Mouse (Mus musculus) limb, embryonic 12.5 days (tissue): ENCODE measurements around the gene Ppm1f. TPM values are rescaled to one million over a fixed set of nuclear protein-coding genes. Genes with fewer than 3 reads are reported as not detected.
"Not testable (repeated sequence)": the region's sequence is repeated elsewhere in the genome, so short reads cannot be mapped to it uniquely, and the experiment has no call there.

Source experiments
- ATAC-seq: fragments of 200-750 bp; cut with Nextera tagmentation; 2 replicates; pipeline ENCODE4 v1.8.0; 2017; ENCODE audit warnings: low read depth, moderate TSS enrichment; ENCODE audit not compliant: insufficient number of reproducible peaks, insufficient read depth, low FRiP score, low TSS enrichment
- H3K27ac ChIP-seq: fragments of 300-500 bp; sonication (generic); 2 replicates; pipeline ENCODE4 v1.5.1; 2016; ENCODE audit warnings: mild to moderate bottlenecking, moderate library complexity
- H3K27me3 ChIP-seq: fragments of 300-500 bp; sonication (generic); 2 replicates; pipeline ENCODE4 v1.6.1; 2016; ENCODE audit warnings: mild to moderate bottlenecking, moderate library complexity
- H3K36me3 ChIP-seq: fragments of 300-500 bp; sonication (generic); 2 replicates; pipeline ENCODE4 v1.6.1; 2016; ENCODE audit warnings: mild to moderate bottlenecking, moderate library complexity
- H3K4me1 ChIP-seq: fragments of 300-500 bp; sonication (generic); replicated peaks from 2 replicates; pipeline ENCODE4 v1.6.1; 2016
- H3K4me2 ChIP-seq: fragments of 300-500 bp; sonication (generic); 2 replicates; pipeline ENCODE4 v1.6.1; 2016; ENCODE audit warnings: mild to moderate bottlenecking, moderate library complexity
- H3K4me3 ChIP-seq: fragments of 300-500 bp; sonication (generic); replicated peaks from 2 replicates; pipeline ENCODE4 v1.5.1; 2016; ENCODE audit warnings: mild to moderate bottlenecking
- H3K9ac ChIP-seq: fragments of 300-500 bp; sonication (generic); replicated peaks from 2 replicates; pipeline ENCODE4 v1.6.1; 2016; ENCODE audit warnings: mild to moderate bottlenecking, moderate library complexity
- H3K9me3 ChIP-seq: fragments of 300-500 bp; sonication (generic); 2 replicates; pipeline ENCODE4 v1.6.1; 2016; ENCODE audit warnings: mild to moderate bottlenecking, moderate library complexity
- WGBS: fragments of 180-500 bp; shearing (Covaris S2); methylation state at CpG from one replicate; pipeline ENCODE4 v1.1.7; 2016; 5-methylcytosine and 5-hydroxymethylcytosine counted together
- polyA plus RNA-seq: library from polyadenylated mRNA; unstranded; fragments of >200 nt; fragmentation: Nextera tagmentation; extraction: Ambion mirVana; gene quantifications from 2 replicates; pipeline ENCODE4 v1.2.1, GENCODE M21; 2016

Gene Ppm1f
- polyA plus RNA-seq, 1 experiment from 2014 or later: 40.5 TPM

- Histone ChIP-seq H3K4me1 (no peaks in the 10 kb centered on the region), H3K4me2 (no peak overlapping the region), H3K27me3 (no peaks in the 10 kb centered on the region), H3K36me3 (peaks cover 92% of the 10 kb centered on the region), H3K9ac (no peak overlapping the region), H3K27ac (peak overlapping the region; percentile 62; the same call in 1 of the 2 replicates), H3K9me3 (no peaks in the 10 kb centered on the region), H3K4me3 (no peak overlapping the region)
- WGBS: 46% methylated on average over 13 of the region's 13 CpGs
- peak; percentile 66; the same call in 1 of the 2 replicates for ATAC-seq
Observed at GRCm38 (mm10) chr16:16911641-16912597, 15.7 kb downstream of the Ppm1f start.

- H3K4me1 ChIP-seq: no peaks in the 10 kb centered on the region
- H3K9me3 ChIP-seq: no peaks in the 10 kb centered on the region
- H3K4me3 ChIP-seq: no peak overlapping the region
- ATAC-seq: no peak
- no peak overlapping the region for H3K27ac ChIP-seq
- H3K36me3 ChIP-seq: peaks cover 93% of the 10 kb centered on the region
- WGBS: 82% methylated on average over 1 of the region's 1 CpGs
- H3K4me2 ChIP-seq: no peak overlapping the region
- H3K27me3 ChIP-seq: no peaks in the 10 kb centered on the region
- H3K9ac ChIP-seq: no peak overlapping the region
Observed at GRCm38 (mm10) chr16:16913440-16913839, 17.2 kb downstream of the Ppm1f start.

GRCm38 (mm10) chr16:16918441-16919117 lies 22.3 kb downstream of the Ppm1f start:
- Histone ChIP-seq H3K36me3 (peaks cover 96% of the 10 kb centered on the region), H3K9ac (no peak overlapping the region), H3K4me3 (no peak overlapping the region), H3K9me3 (no peaks in the 10 kb centered on the region), H3K27ac (no peak overlapping the region), H3K27me3 (no peaks in the 10 kb centered on the region), H3K4me1 (no peaks in the 10 kb centered on the region), H3K4me2 (no peak overlapping the region)
- 88% methylated on average over 7 of the region's 7 CpGs for WGBS
- ATAC-seq: no peak

- H3K27ac ChIP-seq: no peak overlapping the region
- H3K9me3 ChIP-seq: no peaks in the 10 kb centered on the region
- H3K4me3 ChIP-seq: no peak overlapping the region
- WGBS: 79% methylated on average over 3 of the region's 3 CpGs
- no peaks in the 10 kb centered on the region for H3K27me3 ChIP-seq
- peaks cover 96% of the 10 kb centered on the region for H3K36me3 ChIP-seq
- H3K4me1 ChIP-seq: no peaks in the 10 kb centered on the region
- no peak overlapping the region for H3K9ac ChIP-seq
- no peak for ATAC-seq
- H3K4me2 ChIP-seq: no peak overlapping the region
Observed at GRCm38 (mm10) chr16:16921021-16921435, 24.8 kb downstream of the Ppm1f start.

- Histone ChIP-seq H3K36me3 (peaks cover 66% of the 10 kb centered on the region), H3K4me1 (0 out of 2 replicates have a peak, but pooled peaks cover 4% of the 10 kb centered on the region), H3K9me3 (no peaks in the 10 kb centered on the region), H3K27me3 (no peaks in the 10 kb centered on the region), H3K4me2 (no peak overlapping the region), H3K9ac (no peak overlapping the region), H3K27ac (no peak overlapping the region), H3K4me3 (no peak overlapping the region)
- WGBS: 90% methylated on average over 3 of the region's 3 CpGs
- ATAC-seq: no peak
Observed at GRCm38 (mm10) chr16:16924481-16924880, 28.2 kb downstream of the Ppm1f start.

GRCm38 (mm10) chr16:16926536-16926935 lies 30.3 kb downstream of the Ppm1f start:
- H3K36me3 ChIP-seq: peaks cover 47% of the 10 kb centered on the region
- H3K4me2 ChIP-seq: no peak overlapping the region
- no peak overlapping the region for H3K9ac ChIP-seq
- ATAC-seq: no peak
- H3K4me1 ChIP-seq: 0 out of 2 replicates have a peak, but pooled peaks cover 5% of the 10 kb centered on the region
- H3K9me3 ChIP-seq: no peaks in the 10 kb centered on the region
- H3K4me3 ChIP-seq: no peak overlapping the region
- WGBS: 68% methylated on average over 5 of the region's 5 CpGs
- H3K27me3 ChIP-seq: no peaks in the 10 kb centered on the region
- H3K27ac ChIP-seq: no peak overlapping the region

GRCm38 (mm10) chr16:16928908-16929307 lies 32.6 kb downstream of the Ppm1f start:
- H3K27ac ChIP-seq, H3K4me3 ChIP-seq, H3K4me1 ChIP-seq, H3K9ac ChIP-seq, H3K4me2 ChIP-seq, H3K9me3 ChIP-seq, H3K27me3 ChIP-seq: not testable (repeated sequence)
- peaks cover 25% of the 10 kb centered on the region for H3K36me3 ChIP-seq
- peak; percentile 26; the same call in 1 of the 2 replicates for ATAC-seq
- 61% methylated on average over 3 of the region's 3 CpGs for WGBS

GRCm38 (mm10) chr16:16930326-16930725 lies 34.1 kb downstream of the Ppm1f start:
- no peak for ATAC-seq
- WGBS: 91% methylated on average over 3 of the region's 3 CpGs
- peaks cover 7% of the 10 kb centered on the region; the same call in 1 of the 2 replicates for H3K9me3 ChIP-seq
- H3K9ac ChIP-seq: no peak overlapping the region
- no peak overlapping the region for H3K4me2 ChIP-seq
- no peak overlapping the region for H3K27ac ChIP-seq
- H3K4me1 ChIP-seq: 0 out of 2 replicates have a peak, but pooled peaks cover 5% of the 10 kb centered on the region
- H3K27me3 ChIP-seq: no peaks in the 10 kb centered on the region
- H3K36me3 ChIP-seq: peaks cover 11% of the 10 kb centered on the region
- H3K4me3 ChIP-seq: no peak overlapping the region

- H3K9ac ChIP-seq: no peak overlapping the region
- WGBS: 80% methylated on average over 5 of the region's 5 CpGs
- 0 out of 2 replicates have a peak, but pooled peaks cover 5% of the 10 kb centered on the region for H3K4me1 ChIP-seq
- H3K4me3 ChIP-seq: no peak overlapping the region
- H3K27ac ChIP-seq: no peak overlapping the region
- no peak overlapping the region for H3K4me2 ChIP-seq
- peaks cover 5% of the 10 kb centered on the region for H3K36me3 ChIP-seq
- H3K27me3 ChIP-seq: no peaks in the 10 kb centered on the region
- H3K9me3 ChIP-seq: peaks cover 7% of the 10 kb centered on the region; the same call in 1 of the 2 replicates
- no peak for ATAC-seq
Observed at GRCm38 (mm10) chr16:16930810-16931296, 34.6 kb downstream of the Ppm1f start.

GRCm38 (mm10) chr16:16939543-16939942 lies 43.3 kb downstream of the Ppm1f start:
- H3K4me2 ChIP-seq: no peak overlapping the region
- no peak overlapping the region for H3K9ac ChIP-seq
- no peaks in the 10 kb centered on the region for H3K27me3 ChIP-seq
- no peak overlapping the region for H3K27ac ChIP-seq
- no peak overlapping the region for H3K4me3 ChIP-seq
- peaks cover 4% of the 10 kb centered on the region; the same call in 1 of the 2 replicates for H3K9me3 ChIP-seq
- 91% methylated on average over 9 of the region's 9 CpGs for WGBS
- ATAC-seq: no peak
- H3K36me3 ChIP-seq: no peaks in the 10 kb centered on the region
- H3K4me1 ChIP-seq: no peaks in the 10 kb centered on the region

GRCm38 (mm10) chr16:16941078-16941477 lies 44.8 kb downstream of the Ppm1f start:
- H3K9me3 ChIP-seq: peaks cover 4% of the 10 kb centered on the region; the same call in 1 of the 2 replicates
- WGBS: 93% methylated on average over 2 of the region's 2 CpGs
- ATAC-seq: no peak

More at GRCm38 (mm10) chr16:16941078-16941477, 44.8 kb downstream of the Ppm1f start:
- Histone ChIP-seq H3K36me3 (no peaks in the 10 kb centered on the region), H3K4me3 (no peak overlapping the region), H3K4me2 (no peak overlapping the region), H3K9ac (no peak overlapping the region), H3K27me3 (no peaks in the 10 kb centered on the region), H3K27ac (no peak overlapping the region), H3K4me1 (no peaks in the 10 kb centered on the region)
